8 mouse cellular contexts compared by ENCODE assay signal in the genomic region with DNA sequence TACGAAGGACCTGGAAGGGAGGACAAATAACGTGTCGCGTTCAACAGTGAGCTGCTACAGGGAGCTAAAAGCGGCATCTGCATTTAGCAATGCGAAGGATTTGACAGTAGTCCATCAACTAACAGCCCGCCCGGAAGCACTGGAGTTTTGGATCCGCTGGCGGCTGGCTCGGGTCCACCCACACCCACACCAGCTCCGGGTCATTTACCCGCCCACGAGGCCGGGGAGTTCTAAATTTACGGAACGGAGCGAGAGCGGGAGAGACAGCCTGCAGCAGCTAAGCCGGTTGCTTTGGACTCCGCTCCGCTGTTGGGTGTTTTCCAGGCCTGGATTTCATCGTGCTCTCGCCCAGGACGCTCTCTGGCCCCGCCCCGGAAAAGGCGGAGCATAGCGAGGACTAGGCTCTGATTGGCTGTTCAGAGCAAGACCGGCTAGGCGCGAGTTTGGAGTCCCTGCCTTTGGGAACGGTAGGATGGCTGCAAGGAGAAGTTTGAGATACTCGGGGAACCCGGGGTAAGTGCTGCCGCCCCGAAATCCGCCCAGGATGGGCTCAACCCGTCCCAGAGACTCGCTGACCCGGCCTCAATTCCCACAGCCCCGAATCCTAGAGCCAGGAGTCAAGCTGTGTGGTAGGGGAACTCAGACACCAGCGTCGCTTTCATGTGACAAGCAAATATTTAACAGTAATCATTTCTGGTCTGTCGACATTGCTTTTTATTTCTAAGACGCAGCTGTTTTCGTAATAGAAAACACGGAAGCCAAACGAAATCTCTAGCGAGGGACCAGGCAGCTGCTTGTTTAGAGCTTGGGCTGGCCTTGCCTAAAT. TPM values are rescaled to one million over a fixed set of nuclear protein-coding genes. Genes with fewer than 3 reads are reported as not detected.
DNase-seq lines count a peak whose midpoint lies in the region; ATAC-seq and TF ChIP-seq lines count a peak whose summit lies in the region.

A gene (plus strand): TSS at position 414 of the 826 bp plus-strand sequence.

- no peaks in the 10 kb centered on the region for H3K9me3 ChIP-seq in hindbrain, embryonic 13.5 days

- H3K4me2 ChIP-seq in hindbrain, embryonic 13.5 days, result peak within 1 kb of the TSS; percentile 77

- POLR2A ChIA-PET in Patski (lab: Charles Lee), result interaction anchor here (0.6 to 0.8 kb wide), 4 partner anchors 12 to 672 kb away, joined by 3 read pairs; no protein-coding TSS in a partner anchor

- peak within 1 kb of the TSS; percentile 68 for H3K4me3 ChIP-seq in hindbrain, embryonic 13.5 days

- WGBS in hindbrain, embryonic 13.5 days, result under 1% methylated on average over 50 of the region's 50 CpGs

- TF ChIP-seq CTCF in Patski (IDR thresholded peaks at IDR 0.05), result no peak

- CTCF ChIA-PET in Patski (lab: Charles Lee), result interaction anchor here (0.8 kb wide), 1 partner anchor 41 kb away, joined by 3 read pairs; no protein-coding TSS in a partner anchor

- in situ Hi-C loops in Patski (cut with MboI; ENCODE audit: low pct_unique_long_range_greater_than_20kb), result no loop called here

- no peaks in the 10 kb centered on the region; the same call in none of the 2 replicates for H3K36me3 ChIP-seq in hindbrain, embryonic 13.5 days

- H3K27ac ChIP-seq in hindbrain, embryonic 13.5 days, result peak within 1 kb of the TSS; percentile 86

- peaks cover 12% of the 10 kb centered on the region for H3K4me1 ChIP-seq in hindbrain, embryonic 13.5 days (replicated peaks)

- peak within 1 kb of the TSS; percentile 71 for H3K9ac ChIP-seq in hindbrain, embryonic 13.5 days

- DNase-seq in Patski (ENCODE audit: low read depth, low spot score), result peak; percentile 94
- DNase-seq in cerebellum, postnatal 14 days, result peak; percentile 100
- DNase-seq in frontal cortex, postnatal 14 days (ENCODE audit: low spot score in 2 of 2), result peak; percentile 99
- DNase-seq in layer of hippocampus, postnatal 25 days (ENCODE audit: extremely low spot score in 1 of 2, low spot score in 1 of 2), result peak; percentile 96 to 99
- DNase-seq in lung, postnatal 25 days (ENCODE audit: low spot score), result peak; percentile 99
- peak; percentile 100 for DNase-seq in retina, embryonic 14.5 days (ENCODE audit: low spot score)
- DNase-seq in thymus, postnatal 4 days, result peak; percentile 99

- ATAC-seq in Patski, result peak; percentile 92
- ATAC-seq in hindbrain, embryonic 13.5 days (ENCODE audit: low FRiP score), result peak; percentile 100

- no peaks in the 10 kb centered on the region for H3K27me3 ChIP-seq in Patski
- H3K27me3 ChIP-seq in hindbrain, embryonic 13.5 days, result no peaks in the 10 kb centered on the region

RNA-seq across cellular contexts. Expression of the gene that starts here (rescaled TPM):
- 7.9 TPM for polyA plus RNA-seq in Patski (2021)
- 7.2 and 9.4 TPM in 2 replicates for polyA plus RNA-seq in hindbrain, embryonic 13.5 days (2015; fragmentation: Nextera tagmentation; extraction: Ambion mirVana)
- 1 to 10 TPM; 1.9 to 2.3 TPM for total RNA-seq in layer of hippocampus, postnatal 25 days (2021)

Comparison
In these comparisons a context has a peak if more than half of its experiments do, and no peak if none do; other contexts are left out.
1. Peak in every context shown above with its lines: DNase-seq, ATAC-seq, H3K4me3 ChIP-seq and H3K27ac ChIP-seq.